Mouse (Mus musculus) right cerebral cortex, postnatal 10 days (tissue): ENCODE data around the gene Pif1.

Experiments
- DNase-seq, 2 experiments: peaks; one replicate each; pipeline ENCODE4 v3.0.0; 2021; ENCODE audit warnings: low spot score in 2 of 2

Gene Pif1

GRCm38 (mm10) chr9:65558806-65559205, 28.2 kb upstream of the Pif1 start:
- no peak for DNase-seq

- DNase-seq = peak; percentile 51 to 70
Observed at GRCm38 (mm10) chr9:65561016-65561415, 25.9 kb upstream of the Pif1 start.

- DNase-seq = peak; percentile 79 to 86
Observed at GRCm38 (mm10) chr9:65562081-65562506, 24.9 kb upstream of the Pif1 start.

- DNase-seq = no peak
Observed at GRCm38 (mm10) chr9:65563073-65563472, 23.9 kb upstream of the Pif1 start.

GRCm38 (mm10) chr9:65564698-65565097, 22.3 kb upstream of the Pif1 start:
- DNase-seq = no peak

- no peak for DNase-seq
Observed at GRCm38 (mm10) chr9:65568787-65569186, 18.2 kb upstream of the Pif1 start.

GRCm38 (mm10) chr9:65569491-65569971, 17.4 kb upstream of the Pif1 start:
- no peak for DNase-seq

- DNase-seq = no peak
Observed at GRCm38 (mm10) chr9:65572837-65573236, 14.1 kb upstream of the Pif1 start.

- DNase-seq = no peak
Observed at GRCm38 (mm10) chr9:65574513-65575392, 12.2 kb upstream of the Pif1 start.

GRCm38 (mm10) chr9:65575393-65576196, 11.4 kb upstream of the Pif1 start:
- peak; percentile 66 to 70 for DNase-seq

- DNase-seq = peak; percentile 59 to 63
Observed at GRCm38 (mm10) chr9:65576861-65577510, 10.0 kb upstream of the Pif1 start.

GRCm38 (mm10) chr9:65577511-65578196, 9.3 kb upstream of the Pif1 start:
- no peak for DNase-seq

GRCm38 (mm10) chr9:65578801-65579249, 8.1 kb upstream of the Pif1 start:
- no peak for DNase-seq

- peak; percentile 91 to 92 for DNase-seq
Observed at GRCm38 (mm10) chr9:65579781-65580371, 7.1 kb upstream of the Pif1 start, which contains the start of gene Plekho2. TSS of gene Plekho2 (minus strand) at chr9:65580040.

- peak; percentile 83 to 86 for DNase-seq
Observed at GRCm38 (mm10) chr9:65580401-65581256, 6.3 kb upstream of the Pif1 start.

- no peak for DNase-seq
Observed at GRCm38 (mm10) chr9:65583045-65583444, 3.9 kb upstream of the Pif1 start.

- no peak for DNase-seq
Observed at GRCm38 (mm10) chr9:65587270-65587572, 261 bp downstream of the Pif1 start.

GRCm38 (mm10) chr9:65587573-65588358, 806 bp downstream of the Pif1 start:
- DNase-seq = peak in 1 of 2 experiments; percentile 46

GRCm38 (mm10) chr9:65589091-65589490, 2.1 kb downstream of the Pif1 start:
- no peak for DNase-seq
